Mouse (Mus musculus): ENCODE results near the gene Sema4g.
"Not testable (repeated sequence)": the region's sequence is repeated elsewhere in the genome, so short reads cannot be mapped to it uniquely, and the experiment has no call there.

Gene Sema4g

DNA sequence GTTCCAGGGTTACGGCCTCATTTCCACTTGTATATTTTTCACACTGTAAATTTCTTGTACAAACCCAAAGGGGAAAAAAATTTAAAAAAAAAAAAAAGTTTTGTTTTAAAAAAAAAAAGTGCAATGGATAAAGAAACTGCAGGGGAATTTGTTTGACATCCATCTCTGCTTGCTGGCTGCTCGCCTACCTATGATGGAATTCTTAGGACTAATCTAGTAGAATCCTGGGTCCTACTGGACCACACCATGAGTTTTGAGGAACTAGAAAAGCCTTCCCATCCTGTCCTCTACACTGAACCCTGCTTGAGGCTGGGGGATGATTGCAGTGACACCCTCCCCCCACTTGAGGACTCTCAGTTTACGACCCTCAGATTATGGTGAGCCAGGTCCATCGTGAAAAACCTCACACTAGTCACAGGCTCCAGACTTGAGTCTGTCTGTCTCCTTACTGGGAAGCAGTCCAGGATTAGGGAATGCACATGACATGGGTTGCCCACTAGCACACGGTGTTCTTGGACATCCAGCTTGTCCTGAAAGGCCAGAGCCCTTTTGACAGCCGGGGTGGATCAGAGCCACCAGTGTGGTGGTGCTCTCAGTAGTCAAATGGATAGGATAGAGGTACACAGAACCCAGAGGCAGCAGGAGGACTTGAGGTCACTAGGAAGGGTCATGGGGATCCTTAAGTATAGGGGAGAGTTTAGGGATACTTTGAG, 38.2 kb downstream of the Sema4g start:
- DNase-seq = no peak

DNA sequence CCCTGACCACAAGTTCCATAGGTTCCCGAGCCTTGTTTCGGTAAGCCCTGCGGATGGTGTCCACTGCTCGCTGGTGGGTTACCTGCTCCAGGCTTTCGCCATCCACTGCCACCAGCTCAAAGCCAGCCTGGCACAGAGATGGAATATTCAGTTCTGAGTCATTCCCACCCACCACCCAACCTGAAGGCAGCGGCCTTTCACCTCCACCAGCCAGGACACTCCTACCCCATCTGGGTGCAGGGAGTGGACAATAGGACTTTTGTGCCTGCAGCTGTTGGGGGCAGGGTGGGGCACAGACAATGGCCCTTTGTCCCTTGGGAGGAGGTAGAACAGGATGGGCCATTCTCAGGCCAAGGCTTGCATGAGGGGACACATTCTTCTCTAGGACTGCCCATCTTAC, 38.9 kb downstream of the Sema4g start:
- DNase-seq = no peak

DNA sequence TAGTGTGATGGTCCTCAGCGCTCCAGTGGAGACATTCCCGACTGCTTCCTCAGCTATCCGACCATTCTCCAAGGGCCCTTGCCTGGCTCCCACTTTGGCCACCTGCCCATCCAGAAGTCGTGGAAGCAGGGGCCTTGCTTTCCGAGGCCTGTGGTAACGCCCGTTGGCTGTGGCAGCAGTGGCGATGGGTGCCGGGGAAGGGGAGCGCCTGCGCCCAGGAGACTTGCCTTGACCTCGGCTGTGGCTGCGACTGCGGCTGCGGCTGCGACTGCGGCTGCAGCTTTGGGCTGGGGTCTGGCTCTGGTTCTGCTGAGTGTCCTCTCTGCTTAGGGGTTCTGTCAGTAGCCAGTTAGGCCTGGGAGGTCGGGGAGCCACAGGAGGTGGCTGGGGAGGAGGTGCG, 39.8 kb downstream of the Sema4g start:
- DNase-seq = no peak

DNA sequence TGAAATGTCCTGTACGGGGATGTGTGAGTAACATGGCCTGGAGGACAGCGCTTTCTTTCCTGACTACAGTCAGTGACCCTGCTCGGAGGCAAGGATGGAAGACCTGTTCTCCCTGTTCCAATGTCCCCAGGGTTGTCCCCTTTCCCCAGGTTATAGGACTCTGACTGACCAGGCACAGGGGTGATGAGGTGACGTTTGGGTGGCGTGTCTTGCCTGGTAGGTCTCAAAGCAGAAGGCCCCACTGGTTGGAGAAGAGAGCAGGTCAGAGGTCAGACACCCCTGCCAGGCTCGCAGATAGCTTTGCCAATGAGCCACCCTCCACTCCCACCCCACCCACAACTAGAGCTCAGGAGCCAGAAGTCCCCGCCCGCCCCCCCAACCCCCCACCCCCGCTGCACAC, 40.7 kb downstream of the Sema4g start:
- no peak for DNase-seq

DNA sequence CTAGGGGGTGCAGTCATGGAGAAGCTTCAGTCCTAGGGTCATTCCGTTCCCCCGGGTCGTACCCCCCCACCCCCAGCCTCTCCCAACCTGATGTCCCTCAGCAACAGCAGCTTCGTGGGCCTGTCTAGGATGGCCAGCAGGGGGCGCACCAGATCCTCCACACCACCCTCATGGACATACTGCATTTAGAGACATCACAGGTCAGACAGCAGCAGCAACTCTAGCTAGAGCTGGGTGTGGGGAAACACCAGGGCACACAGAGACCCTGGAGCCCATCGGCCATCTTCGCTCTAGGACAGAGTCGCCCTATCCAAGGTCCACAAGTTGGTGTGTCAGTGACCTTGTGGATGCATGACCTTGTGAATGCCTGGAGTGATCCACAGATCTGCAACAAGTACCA, 41.2 kb downstream of the Sema4g start:
- peak; percentile 53 to 66 for DNase-seq

DNA sequence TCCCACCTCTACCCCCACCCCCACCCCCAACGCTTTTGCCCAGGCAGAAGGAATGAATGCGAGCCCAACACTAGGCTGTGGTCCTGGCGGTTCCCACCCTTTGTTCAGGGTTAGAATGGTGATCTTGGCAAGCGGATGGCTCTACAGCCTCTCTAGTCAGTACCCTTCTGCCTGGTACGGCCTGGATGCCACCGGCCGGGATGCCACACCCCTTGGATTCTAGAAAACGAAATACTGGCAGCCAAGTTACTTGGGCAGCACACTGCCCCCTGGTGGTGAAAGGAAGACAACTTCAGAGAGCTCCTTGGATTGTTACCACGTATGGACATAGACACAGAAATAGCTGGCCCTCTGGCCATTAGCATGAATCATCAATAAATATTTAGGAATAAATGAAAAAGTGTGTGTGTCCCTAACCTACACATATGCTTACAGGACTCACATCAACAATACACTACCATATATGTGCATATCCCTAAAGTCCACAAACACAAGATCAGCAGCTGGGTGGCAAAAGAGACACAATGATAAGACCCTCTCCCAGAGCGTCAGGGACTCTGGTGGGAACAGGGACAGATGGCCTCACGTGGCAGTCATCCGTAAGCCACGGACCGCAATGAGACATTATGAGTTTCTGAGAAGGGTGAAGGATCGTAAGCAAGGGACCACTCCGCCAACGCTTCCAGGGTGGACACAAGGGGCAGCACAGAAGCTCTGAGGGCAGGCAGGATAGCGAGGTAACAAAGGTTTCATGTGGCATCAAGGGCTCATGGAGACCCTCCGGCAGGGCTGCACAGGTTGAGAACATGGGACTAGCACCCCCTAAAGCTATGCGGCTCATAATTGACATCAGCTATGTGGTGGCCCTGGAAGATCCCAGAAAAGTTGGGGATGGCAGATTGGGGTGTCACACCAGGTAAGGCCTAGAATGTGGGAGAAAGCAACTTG, 42.1 kb downstream of the Sema4g start:
- peak; percentile 82 to 86 for DNase-seq

DNA sequence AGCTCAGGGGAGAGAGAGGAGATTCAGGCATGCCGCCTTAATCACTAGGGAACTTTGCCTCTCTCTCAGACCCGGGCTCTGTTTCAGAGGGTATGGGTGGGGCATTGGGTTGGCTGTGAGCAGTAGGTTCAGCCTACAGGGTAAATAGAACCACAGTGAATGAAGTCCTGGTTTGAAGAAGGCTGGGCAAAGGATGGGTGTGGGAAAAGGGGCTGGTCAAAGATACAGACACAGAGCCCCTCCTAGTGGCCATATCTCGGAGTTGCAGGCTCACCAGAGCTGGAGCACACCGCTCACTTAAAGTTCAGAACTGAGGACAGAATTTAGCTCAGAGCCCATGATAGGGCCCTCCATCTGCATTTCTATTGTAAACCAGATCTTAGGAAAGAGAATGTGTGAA, 42.9 kb downstream of the Sema4g start:
- peak; percentile 64 to 82 for DNase-seq

DNA sequence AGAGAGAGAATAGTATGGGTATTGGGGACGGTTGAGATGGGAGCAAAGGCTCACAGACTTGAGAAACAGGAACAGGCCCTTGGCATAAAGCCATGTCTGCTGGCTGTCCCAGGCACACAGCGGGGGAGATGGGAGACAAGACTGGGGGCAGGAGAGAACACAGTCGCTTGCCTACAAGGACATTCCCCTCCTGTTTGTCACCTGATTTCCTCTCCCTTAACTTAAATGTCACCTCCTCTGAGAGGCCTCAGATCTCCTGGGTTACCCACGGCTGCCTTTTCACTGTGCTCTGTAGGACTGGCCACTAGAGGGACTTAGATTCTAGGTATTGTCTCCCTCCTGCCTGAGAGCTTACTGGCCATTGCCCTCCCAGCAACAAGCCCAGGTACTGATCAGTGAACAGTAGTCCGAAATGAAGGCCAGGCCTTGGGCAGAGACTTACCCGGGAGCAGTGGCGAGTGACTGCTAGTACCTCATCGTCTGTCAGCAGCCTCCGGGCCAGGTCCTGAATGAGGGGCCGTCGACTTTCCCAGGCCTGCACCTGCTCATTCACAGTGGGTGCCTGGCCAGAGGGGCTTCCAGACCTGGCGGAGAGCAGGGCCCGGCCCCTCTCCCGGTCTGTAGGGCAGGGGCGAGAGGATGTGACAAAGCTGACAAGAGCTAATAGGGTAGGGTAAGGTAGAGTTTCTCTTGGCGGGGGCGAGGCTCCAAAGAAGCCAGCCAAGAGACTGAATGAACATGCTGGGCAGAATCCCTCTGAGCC, 43.9 kb downstream of the Sema4g start:
- no peak for DNase-seq

DNA sequence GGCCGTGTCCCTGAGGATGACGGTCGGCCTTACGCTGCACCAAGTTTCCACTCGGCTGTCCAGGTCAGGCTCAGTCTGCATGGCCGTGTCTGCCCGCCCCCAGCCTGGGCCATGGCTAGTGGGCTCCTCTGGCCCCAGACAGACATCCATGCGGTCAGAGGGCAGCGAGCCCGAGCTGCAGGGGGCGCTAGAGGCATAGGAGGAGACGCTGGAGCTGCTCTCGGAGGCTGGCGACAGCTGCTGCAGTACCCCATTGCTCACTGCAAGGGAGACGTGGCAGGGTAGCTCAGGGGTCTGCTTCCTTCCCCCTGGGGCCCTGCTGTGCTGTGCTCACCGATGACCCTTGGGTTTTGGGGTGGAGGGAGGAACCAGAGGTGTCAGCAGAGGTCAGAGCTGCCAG, 48.0 kb downstream of the Sema4g start:
- DNase-seq = peak in 1 of 2 experiments; percentile 40

DNA sequence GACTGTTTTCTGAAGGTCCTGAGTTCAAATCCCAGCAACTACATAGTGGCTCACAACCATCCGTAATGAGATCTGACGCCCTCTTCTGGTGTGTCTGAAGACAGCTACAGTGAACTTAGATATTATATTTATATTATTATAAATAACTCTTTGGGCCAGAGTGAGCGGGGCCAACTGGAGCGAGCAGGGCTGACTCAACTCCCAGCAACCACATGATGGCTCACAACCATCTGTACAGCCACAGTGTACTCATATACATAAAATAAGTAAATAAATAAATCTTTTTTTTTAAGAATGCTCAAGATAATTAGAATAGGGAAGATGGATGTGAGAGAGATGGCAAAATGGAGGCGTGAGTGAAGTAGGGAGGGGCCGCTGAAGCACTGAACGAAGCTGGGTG, 49.3 kb downstream of the Sema4g start:
- not testable (repeated sequence) for DNase-seq

DNA sequence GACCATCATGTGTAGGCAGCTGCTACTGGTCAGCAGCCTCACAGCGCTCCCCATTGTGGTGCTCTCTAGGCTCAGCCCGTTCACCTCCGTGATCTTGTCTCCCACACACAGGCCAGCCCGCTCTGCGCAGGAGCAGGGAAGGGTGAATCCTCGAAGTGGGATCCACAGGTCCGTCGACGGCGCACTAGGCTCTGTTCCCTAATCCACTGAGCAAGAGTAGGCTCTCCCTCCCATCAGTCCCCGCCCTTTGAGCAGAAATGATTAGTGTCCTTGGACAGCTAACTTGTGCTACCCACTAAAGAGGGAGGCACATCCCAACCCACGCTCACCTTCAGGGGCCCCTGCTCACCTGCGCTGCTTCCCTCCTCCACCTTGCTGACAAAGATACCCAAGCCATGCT, 51.3 kb downstream of the Sema4g start:
- no peak for DNase-seq

DNA sequence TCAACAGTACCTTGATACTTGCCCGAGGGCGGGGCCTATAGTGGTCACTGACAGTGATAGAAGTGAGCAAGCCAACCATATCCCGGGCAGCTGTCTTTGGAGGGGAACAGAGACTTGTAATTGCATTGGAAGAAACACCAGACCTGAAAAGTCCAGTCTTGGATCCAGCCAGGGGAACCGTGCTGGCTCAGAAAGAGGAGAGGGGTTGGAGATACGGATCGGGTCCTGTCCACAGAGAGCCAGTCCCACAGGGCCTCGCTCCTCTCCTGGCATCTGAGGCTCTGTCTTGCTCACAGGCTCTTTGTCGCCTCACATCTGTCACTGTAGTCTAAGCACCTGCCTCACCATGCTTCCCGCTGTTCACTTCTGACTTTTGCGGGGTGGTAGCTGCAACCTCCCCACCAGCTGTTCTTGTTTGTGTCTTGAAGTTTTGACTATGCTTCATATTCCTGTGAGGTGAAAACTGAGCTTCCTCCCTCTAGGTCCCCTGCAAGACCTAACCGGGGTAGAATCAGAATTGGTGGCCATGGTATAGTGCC, 55.6 kb downstream of the Sema4g start:
- no peak for DNase-seq

DNA sequence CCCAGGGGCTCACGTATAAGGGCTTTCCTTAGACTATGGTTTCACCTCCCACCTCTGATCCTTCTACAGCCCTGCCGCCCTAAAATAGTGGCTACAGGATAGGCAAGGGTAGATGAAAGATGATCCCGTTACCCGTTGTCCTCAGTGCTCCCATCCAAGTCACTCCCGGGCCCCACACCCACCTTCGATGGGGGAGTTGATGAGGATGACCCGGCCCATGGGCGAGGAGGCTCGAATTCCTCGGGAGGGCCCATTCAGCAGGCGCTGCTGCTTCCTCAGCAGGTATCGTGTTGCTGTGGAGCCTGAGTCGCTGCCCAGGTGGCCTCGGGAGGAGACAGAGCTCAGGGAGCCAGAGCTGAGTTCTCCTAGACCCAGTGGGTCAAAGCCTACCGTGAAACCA, 56.3 kb downstream of the Sema4g start:
- DNase-seq = no peak

DNA sequence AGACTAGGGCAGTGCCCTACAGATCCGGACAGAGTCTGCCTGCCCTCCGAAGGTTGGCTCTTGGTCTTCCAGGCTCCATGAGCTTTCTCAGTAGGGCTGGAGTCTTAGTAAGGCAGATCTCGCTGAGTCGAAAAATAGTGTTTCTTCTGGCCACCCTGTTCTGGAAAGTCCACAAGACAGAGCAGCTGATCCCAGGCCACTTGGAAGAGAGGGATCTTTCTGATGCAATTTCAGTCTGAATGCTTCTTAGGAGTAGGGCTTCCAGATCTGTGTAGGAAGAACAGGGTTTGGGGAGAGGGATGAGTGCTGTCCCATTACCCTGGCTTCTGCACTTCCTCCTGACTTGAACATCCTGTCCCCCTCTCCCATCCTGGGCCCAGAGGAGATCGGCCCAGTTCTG, 56.8 kb downstream of the Sema4g start, which contains the start of gene Pdzd7:
Gene Pdzd7, minus strand, starts transcription at position 67 of the 400 bp plus-strand sequence.
- DNase-seq = no peak

DNA sequence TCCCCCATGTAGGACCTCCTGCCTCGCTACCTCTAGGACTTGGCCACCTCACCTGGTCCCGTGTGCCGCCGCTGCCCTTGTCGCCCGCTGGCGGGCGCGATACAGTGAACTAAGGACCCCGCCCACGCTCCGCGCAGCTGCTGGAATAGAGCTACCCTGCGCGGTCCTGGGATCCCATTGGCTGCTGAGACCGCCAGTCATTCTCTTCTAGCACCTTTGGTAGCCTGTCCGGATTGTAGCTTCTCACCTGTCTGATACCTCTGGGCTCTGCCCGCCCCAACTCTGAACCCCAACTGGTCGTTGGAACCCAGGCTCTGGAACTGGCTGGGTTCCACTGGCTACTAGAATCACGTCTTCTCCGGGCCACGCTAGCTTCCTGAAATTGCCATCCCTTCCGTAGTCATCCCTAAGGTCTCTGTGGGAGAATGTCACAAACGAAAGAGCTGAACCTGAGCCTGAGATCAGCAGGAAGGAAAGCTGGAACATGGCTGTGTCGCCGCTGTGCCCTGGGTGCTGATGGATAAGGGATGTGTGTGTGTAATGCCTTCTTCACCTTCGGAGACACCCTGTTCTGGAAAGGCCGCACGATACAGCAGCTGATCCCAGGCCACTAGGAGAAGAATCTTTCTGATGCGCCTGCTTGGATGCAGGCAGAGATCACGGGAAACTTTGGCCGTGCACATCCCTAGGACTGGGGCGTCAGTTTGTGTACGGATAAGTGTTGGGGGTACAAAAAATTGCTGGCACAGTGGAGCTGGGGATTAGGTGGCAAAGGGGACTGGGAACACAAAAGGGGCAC, 57.8 kb downstream of the Sema4g start:
- peak; percentile 89 to 91 for DNase-seq

DNA sequence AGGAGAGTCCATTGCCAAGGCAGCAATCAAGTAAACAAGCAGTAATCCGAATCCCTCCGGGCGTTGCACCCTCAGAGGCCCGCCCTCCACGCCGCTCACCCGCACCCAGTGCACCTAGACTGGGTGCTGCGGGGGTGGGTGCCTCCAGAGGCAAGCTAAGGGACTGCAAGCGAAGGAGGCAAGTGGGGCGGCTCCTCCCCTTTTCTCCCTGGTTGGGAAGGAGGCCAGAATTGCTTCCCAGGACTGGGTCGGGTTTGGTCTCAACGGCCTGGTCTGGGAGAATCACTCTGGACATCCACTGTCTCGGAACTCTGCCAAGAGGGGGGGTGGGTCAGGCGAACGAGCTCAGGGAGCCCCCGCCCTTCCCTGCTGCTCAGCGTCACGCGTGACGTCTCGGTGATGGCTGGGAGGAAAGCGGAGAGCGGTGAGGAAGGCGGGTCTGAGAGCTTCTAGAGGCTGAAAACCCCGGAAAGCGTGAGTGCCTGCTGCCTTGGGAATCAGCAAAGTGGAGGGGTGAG, 58.6 kb downstream of the Sema4g start, which contains the start of gene Sfxn3:
Gene Sfxn3, plus strand, starts transcription at position 87 of the 518 bp plus-strand sequence.
- peak; percentile 90 to 91 for DNase-seq

DNA sequence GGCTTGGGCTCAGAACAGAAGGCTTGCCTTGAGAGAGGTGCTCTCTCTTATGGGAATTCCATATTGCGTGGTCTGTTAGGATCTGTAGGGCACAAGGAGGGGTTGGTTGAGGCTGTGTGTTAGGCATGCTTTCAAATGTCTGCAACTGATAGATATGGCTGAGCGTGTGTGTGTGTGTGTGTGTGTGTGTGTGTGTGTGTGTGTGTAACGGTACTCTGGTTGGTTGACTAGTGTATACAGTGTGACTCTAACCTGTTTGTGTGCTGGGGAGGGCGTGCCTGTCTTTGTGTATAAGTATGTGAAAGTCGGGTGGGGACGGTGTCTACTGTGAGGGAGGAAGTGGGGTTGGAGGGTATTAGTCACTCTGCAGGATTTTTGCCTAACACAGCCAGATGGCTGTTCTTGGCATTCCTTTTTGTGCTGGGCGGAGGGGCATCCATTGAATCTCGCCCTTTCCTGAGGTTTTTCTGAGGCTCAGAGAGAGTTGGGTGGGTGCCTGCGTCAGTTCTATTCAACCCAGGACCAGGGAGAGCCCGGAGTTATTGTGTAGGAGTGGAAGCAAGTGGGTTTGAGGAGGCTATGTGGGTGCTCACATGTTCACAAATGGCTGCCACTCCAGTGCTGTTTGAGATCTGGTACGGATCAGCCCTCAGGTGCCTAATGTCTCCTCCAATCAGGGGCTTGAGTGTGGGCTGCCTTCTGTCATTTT, 59.2 kb downstream of the Sema4g start:
- peak; percentile 39 for DNase-seq

DNA sequence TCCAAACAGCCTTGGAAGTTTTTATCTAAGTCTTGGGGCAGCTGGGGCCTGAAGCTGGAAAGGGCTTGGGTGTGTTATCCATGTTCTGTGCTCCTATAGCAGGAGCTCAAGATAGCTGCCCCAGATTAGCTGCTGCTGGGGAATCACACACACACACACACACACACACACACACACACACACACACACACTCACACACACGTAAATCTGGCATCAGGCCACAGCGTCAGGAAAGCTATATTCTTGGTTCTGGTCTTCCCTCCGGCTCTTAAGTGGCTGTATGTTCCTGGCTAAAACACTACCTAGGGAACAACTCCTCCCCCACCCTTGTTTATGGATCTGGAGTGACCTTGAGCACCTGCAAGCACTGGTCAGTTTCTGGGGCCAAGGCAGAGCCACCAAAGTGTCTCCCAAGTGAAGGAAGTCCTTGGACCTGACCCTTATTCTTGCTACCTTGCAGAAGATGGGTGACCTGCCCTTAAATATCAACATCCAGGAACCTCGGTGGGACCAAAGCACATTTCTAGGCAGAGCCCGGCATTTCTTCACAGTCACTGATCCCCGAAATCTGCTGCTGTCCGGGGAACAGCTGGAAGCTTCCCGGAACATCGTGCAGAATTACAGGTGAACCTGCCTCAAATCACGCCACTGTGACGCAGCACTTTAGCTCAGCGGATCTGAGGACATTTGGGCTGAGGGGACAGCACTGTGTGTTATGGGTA, 59.9 kb downstream of the Sema4g start:
- DNase-seq = peak in 1 of 2 experiments; percentile 35

DNA sequence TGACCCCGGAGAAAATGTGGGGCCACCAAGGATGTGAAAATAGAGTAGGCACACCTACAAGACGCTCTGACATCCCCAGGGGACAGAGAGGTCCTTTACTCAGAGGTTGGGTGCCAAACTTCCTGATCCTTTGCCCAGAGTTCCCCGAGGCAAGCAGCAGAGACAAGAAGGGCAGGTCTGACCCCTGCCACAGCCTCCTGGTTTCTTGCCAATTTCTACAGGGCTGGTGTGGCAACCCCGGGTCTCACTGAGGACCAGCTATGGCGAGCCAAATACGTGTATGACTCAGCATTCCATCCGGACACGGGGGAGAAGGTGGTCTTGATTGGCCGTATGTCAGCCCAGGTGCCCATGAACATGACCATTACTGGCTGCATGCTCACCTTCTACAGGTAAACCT, 60.6 kb downstream of the Sema4g start:
- DNase-seq = no peak
